Mouse (Mus musculus) hindbrain, embryonic 16.5 days (tissue): ENCODE data around the gene Sprr2a1. TPM values are rescaled to one million over a fixed set of nuclear protein-coding genes. Genes with fewer than 3 reads are reported as not detected.
"Not testable (repeated sequence)": the region's sequence is repeated elsewhere in the genome, so short reads cannot be mapped to it uniquely, and the experiment has no call there.

ENCODE experiments used
- ATAC-seq: fragments of 200-750 bp; cut with Nextera tagmentation; 2 replicates; pipeline ENCODE4 v1.8.0; 2017; ENCODE audit warnings: moderate TSS enrichment, moderate library complexity
- H3K27ac ChIP-seq: fragments of 300-500 bp; sonication (generic); 2 replicates; pipeline ENCODE4 v1.5.1; 2014; ENCODE audit warnings: low read depth, mild to moderate bottlenecking, control low read depth, low read length, moderate library complexity
- H3K27me3 ChIP-seq: fragments of 300-500 bp; sonication (generic); replicated peaks from 2 replicates; pipeline ENCODE4 v1.6.1; 2014; ENCODE audit warnings: low read length; ENCODE audit not compliant: control insufficient read depth, insufficient read depth
- H3K36me3 ChIP-seq: fragments of 300-500 bp; sonication (generic); 2 replicates; pipeline ENCODE4 v1.6.1; 2014; ENCODE audit warnings: mild to moderate bottlenecking, low read length, moderate library complexity, mixed read lengths; ENCODE audit not compliant: control insufficient read depth, insufficient read depth
- H3K4me1 ChIP-seq: fragments of 300-500 bp; sonication (generic); 2 replicates; pipeline ENCODE4 v1.6.1; 2014; ENCODE audit warnings: low read depth, low read length; ENCODE audit not compliant: control insufficient read depth, insufficient read depth
- H3K4me2 ChIP-seq: fragments of 300-500 bp; sonication (generic); 2 replicates; pipeline ENCODE4 v1.6.1; 2014; ENCODE audit warnings: mild to moderate bottlenecking, low read length, control low read depth, moderate library complexity
- H3K4me3 ChIP-seq: fragments of 300-500 bp; sonication (generic); 2 replicates; pipeline ENCODE4 v1.5.1; 2014; ENCODE audit warnings: mild to moderate bottlenecking, low read length, control low read depth, moderate library complexity
- H3K9ac ChIP-seq: fragments of 300-500 bp; sonication (generic); 2 replicates; pipeline ENCODE4 v1.6.1; 2014; ENCODE audit warnings: low read depth, mild to moderate bottlenecking, control low read depth, low read length, moderate library complexity
- H3K9me3 ChIP-seq: fragments of 300-500 bp; sonication (generic); 2 replicates; pipeline ENCODE4 v1.6.1; 2014; ENCODE audit warnings: mild to moderate bottlenecking, low read length, moderate library complexity; ENCODE audit not compliant: control insufficient read depth
- WGBS: fragments of 180-500 bp; shearing (Covaris S2); extraction: QIAGEN DNeasy Blood & Tissue Kit; methylation state at CpG from one replicate; pipeline ENCODE4 v1.1.7; 2014; 5-methylcytosine and 5-hydroxymethylcytosine counted together
- polyA plus RNA-seq: library from polyadenylated mRNA; unstranded; fragments of >200 nt; fragmentation: Nextera tagmentation; extraction: Ambion mirVana; gene quantifications from 2 replicates; pipeline ENCODE4 v1.2.1, GENCODE M21; 2015

Sprr2a1 gene
- polyA plus RNA-seq = not detected in 2 replicates

DNA sequence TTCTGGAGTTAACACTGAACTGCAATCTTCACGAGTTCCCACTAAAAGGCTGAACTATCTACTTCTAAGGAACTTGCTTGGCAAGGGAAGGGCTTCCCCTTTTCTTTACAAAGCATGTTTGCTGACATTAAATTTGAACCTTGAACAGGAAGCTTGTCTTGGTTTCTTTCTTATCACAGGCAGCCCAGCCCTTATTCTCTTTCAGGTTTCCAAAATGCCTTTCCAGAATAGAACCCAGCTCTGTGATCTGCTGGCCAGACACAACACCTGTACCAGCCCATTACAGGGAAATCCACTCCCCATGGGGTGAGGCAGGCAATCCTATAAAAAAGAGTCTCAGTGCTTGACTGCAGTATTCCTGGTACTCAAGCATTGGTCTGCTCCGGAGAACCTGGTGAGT is at the start of gene Sprr2a1, which contains the start of gene Sprr2a2:
Gene Sprr2a1, plus strand, starts transcription at position 231 of the 400 bp plus-strand sequence.
Gene Sprr2a2, plus strand, starts transcription at position 352 of the 400 bp plus-strand sequence.
- H3K9me3 ChIP-seq, H3K27ac ChIP-seq, H3K4me1 ChIP-seq, H3K9ac ChIP-seq, H3K27me3 ChIP-seq, H3K36me3 ChIP-seq, H3K4me3 ChIP-seq, ATAC-seq, H3K4me2 ChIP-seq: not testable (repeated sequence)
- whole genome bisulfite sequencing = no CpG with 5 or more reads among the region's 2 CpGs

DNA sequence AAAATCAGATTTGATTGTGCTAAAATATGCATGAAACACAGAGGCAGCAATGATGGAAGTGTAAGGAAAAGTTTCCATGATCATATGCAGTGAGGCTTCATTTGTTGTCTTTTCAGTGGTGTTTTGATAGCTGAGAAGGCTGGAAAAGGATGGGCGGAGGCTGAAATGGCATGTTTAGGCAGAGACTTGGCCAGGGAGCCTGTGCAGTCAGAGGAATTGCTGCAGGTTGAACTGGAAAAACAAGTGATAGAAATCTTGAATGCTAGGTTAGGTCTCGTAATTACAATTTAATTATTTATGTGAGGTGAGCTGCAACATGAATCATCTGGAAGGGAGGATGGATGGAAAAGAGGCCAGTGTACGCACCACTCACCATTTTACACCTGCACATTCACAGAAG is 45.8 kb upstream of the Sprr2a1 start:
- Histone ChIP-seq H3K9ac (no peak overlapping the region), H3K27me3 (no peaks in the 10 kb centered on the region), H3K4me2 (no peak overlapping the region), H3K4me3 (no peak overlapping the region), H3K36me3 (no peaks in the 10 kb centered on the region), H3K4me1 (no peaks in the 10 kb centered on the region), H3K27ac (no peak overlapping the region), H3K9me3 (no peaks in the 10 kb centered on the region)
- ATAC-seq = no peak
- WGBS = 89% methylated on average over 3 of the region's 3 CpGs

DNA sequence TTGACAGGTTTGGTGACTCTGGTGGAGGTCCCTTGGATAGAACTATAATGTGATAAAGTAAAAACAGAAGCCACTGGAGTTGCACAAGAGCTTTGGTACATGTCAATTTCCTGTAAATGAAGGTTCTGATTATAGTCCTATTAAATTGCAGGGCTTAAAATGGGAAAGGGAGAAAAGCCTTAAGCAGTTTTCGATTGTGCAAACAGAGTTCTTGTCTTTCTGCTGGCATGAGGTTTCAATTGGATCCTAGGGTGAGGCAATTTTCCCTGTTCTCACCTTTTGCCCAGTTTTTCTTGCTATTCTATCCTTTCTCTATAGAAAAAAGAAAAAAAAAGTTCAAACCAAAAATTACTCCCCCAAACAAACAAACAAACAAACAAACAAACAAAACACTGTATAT is 38.7 kb upstream of the Sprr2a1 start:
- Histone ChIP-seq H3K36me3 (no peaks in the 10 kb centered on the region), H3K4me3 (no peak overlapping the region), H3K9ac (no peak overlapping the region), H3K9me3 (no peaks in the 10 kb centered on the region), H3K4me2 (no peak overlapping the region), H3K27me3 (no peaks in the 10 kb centered on the region), H3K27ac (no peak overlapping the region), H3K4me1 (no peaks in the 10 kb centered on the region)
- 84% methylated on average over 1 of the region's 1 CpGs for WGBS
- no peak for ATAC-seq

DNA sequence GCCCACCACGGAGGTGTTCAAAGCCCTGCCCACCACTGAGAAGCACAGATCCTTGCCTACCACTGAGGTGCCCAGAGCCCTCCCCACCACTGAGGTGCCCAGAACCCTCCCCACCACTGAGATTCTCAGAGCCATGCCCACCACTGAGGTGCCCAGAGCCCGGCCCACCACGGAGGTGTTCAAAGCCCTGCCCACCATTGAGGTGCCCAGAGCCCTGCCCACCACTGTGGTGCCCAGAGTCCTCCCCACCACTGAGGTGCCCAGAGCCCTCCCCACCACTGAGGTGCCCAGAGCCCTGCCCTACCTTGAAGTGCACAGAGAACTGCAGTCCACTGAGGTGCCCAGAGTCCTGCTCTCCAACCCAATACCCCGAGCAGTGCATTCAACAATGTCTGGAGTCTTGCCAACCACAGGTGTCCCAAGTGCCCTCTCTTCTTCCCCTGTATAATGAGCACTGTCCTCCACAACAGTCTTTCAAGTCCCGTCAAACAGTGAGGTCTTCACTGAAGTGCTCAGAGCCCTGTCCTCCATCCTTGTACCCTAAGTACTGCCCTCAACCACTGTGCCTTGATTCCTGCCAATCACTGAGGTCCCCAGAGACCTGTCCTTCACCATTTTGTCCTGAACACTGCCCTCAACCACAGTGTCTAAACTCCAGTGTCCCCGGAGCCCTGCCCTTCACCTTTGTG is 19.9 kb upstream of the Sprr2a1 start:
- no peaks in the 10 kb centered on the region for H3K27me3 ChIP-seq
- H3K9me3 ChIP-seq = no peaks in the 10 kb centered on the region
- no peaks in the 10 kb centered on the region for H3K36me3 ChIP-seq
- H3K4me1 ChIP-seq = no peaks in the 10 kb centered on the region
- H3K9ac ChIP-seq = no peak overlapping the region
- 83% methylated on average over 6 of the region's 6 CpGs for WGBS
- ATAC-seq = no peak; the same call in 1 of the 2 replicates
- H3K27ac ChIP-seq = no peak overlapping the region
- no peak overlapping the region for H3K4me2 ChIP-seq
- no peak overlapping the region for H3K4me3 ChIP-seq

DNA sequence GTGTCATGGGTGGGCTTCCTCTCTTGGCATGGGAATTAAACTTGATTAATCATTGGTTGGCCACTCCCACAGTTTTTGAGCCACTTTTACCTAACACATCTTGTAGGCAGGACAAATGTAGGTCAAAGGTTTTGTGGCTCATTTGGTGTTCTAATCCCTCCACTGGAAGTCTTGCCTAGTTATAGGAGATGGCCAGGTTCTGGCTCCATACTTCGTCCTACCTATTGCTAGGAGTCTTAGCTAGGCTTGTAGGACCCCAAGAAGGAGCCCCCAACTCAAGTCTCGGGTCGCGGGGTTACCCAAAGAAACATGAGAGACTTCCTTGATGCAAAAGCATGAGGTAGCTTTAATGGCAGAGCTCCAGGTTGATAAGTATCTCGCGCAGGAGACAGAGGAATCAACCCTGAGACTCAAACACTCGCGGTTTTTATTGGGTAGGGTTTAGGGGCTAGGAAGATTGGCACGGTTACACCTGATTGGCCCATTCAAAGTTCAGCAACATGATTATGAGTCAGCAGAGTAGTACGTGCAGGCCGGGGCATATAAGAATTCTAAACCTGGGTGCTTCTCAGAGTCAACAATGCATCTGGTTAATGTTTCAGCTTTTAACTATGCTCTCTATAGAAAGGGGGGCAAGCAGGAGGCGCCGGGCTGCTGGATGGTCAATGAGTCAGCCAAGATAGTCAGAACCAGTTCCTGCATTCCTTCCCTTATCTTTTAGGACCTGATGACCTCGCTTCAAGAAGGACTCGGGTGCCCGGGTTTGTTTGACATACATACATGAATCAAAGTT is 4.3 kb upstream of the Sprr2a1 start:
- not testable (repeated sequence) for H3K27ac ChIP-seq, H3K4me3 ChIP-seq, H3K9ac ChIP-seq, H3K9me3 ChIP-seq, H3K36me3 ChIP-seq, H3K4me1 ChIP-seq, ATAC-seq, H3K27me3 ChIP-seq, H3K4me2 ChIP-seq
- no CpG with 5 or more reads among the region's 16 CpGs for WGBS

DNA sequence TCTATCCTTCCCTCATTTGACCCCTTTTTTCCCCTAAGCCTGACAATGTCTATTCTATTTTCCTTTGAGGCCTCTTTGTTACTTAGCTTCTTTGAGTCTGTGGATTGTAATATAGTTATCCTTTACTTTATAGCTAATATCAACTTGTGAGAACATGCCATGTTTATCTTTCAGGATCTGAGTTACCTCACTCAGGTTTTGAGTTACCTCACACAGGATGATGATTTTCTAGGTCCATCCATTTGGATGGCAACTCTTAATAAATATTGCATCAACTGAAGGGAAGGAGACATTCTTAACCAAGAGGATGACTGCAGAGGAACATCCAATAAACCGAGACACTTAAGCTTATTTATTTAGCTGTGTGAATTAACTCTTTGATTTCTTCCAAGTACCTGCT is 3.5 kb upstream of the Sprr2a1 start:
- not testable (repeated sequence) for H3K9ac ChIP-seq, H3K4me3 ChIP-seq, H3K27ac ChIP-seq, H3K4me1 ChIP-seq, H3K4me2 ChIP-seq, H3K27me3 ChIP-seq, H3K36me3 ChIP-seq, H3K9me3 ChIP-seq, ATAC-seq
- WGBS = no CpG with 5 or more reads among the region's 1 CpGs

DNA sequence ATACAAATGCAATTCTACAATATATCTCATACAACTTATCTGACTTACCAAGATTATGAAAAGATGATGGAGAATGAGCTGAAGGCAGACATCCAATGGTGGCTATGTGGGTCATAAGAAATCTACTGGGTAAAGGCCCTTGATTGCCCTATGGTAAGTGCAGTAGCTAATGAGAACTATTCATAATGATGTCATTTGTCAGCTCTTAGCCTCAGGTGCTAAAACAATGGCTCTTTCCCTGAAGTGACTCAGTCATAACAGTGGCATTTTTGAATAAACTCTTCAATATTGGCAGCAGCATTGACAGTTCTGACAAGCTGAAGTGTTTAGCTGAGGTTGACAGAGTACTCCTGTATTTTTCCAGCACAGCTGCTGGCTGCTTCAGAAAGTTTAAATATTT is 1.9 kb upstream of the Sprr2a1 start:
- peak; percentile 40 for ATAC-seq
- not testable (repeated sequence) for H3K4me2 ChIP-seq, H3K27ac ChIP-seq, H3K36me3 ChIP-seq, H3K9ac ChIP-seq, H3K27me3 ChIP-seq, H3K9me3 ChIP-seq, H3K4me1 ChIP-seq, H3K4me3 ChIP-seq

DNA sequence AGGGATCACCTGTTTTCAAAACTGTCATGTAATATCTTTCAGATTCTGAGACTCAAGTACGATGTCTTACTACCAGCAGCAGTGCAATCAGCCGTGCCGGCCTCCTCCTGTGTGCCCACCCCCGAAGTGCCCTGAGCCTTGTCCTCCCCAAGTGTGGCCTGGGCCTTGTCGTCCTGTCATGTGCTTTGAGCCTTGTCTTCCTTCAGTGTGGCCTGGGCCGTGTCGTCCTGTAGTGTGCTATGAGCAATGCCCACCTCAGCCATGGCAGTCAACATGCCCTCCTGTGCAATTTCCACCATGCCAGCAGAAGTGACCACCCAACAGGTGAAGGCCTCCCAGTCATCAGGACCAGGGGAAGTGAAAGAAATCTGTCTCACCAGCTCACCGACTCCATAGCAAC is 3.4 kb downstream of the Sprr2a1 start:
- H3K36me3 ChIP-seq, H3K27me3 ChIP-seq, H3K9me3 ChIP-seq, H3K9ac ChIP-seq, H3K4me2 ChIP-seq, H3K4me1 ChIP-seq, H3K27ac ChIP-seq, H3K4me3 ChIP-seq: not testable (repeated sequence)
- ATAC-seq = peak; percentile 48; the same call in 1 of the 2 replicates
- no CpG with 5 or more reads among the region's 8 CpGs for WGBS

DNA sequence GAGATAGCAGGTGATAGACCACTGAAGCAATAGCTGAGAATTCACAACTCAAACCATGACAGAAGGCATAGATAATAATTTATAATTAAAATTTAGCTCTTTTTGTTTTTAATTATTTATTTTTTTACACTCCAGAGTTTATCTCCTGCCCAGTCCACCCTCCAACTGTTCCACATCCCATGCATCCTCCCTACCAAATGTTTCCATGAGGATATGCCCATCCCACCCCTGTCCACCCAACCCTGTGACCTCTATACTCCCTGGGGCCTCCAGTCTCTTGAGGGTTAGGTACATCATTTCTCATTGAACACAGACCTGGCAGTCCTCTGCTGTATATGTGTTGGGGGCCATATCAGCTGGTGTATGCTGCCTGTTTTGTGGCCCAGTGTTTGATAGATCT is 8.1 kb downstream of the Sprr2a1 start:
- H3K9me3 ChIP-seq, H3K27ac ChIP-seq, H3K4me3 ChIP-seq, H3K4me2 ChIP-seq, H3K4me1 ChIP-seq, H3K36me3 ChIP-seq, H3K27me3 ChIP-seq, H3K9ac ChIP-seq: not testable (repeated sequence)
- ATAC-seq = peak; percentile 53; the same call in 1 of the 2 replicates
